Mouse (Mus musculus) bone marrow macrophage, adult 2 months (primary cell): ENCODE measurements around the gene Rbm45. TPM values are rescaled to one million over a fixed set of nuclear protein-coding genes. Genes with fewer than 3 reads are reported as not detected.

Experiments
- H3K27ac ChIP-seq: 2 replicates; pipeline ENCODE4 v1.5.1; 2012; ENCODE audit warnings: low read depth, low read length; ENCODE audit not compliant: insufficient read depth
- H3K4me1 ChIP-seq: 2 replicates; pipeline ENCODE4 v1.6.1; 2012; ENCODE audit warnings: low read length; ENCODE audit not compliant: control insufficient read depth, insufficient read depth
- H3K4me3 ChIP-seq: 2 replicates; pipeline ENCODE4 v1.5.1; 2012; ENCODE audit warnings: mild to moderate bottlenecking, low read length, moderate library complexity; ENCODE audit not compliant: insufficient read depth
- CTCF ChIP-seq: IDR thresholded peaks from 2 replicates; pipeline ENCODE4 v1.5.1; 2012; ENCODE audit warnings: low read depth, mild to moderate bottlenecking, low read length, moderate library complexity
- POLR2A ChIP-seq: IDR thresholded peaks from 2 replicates; pipeline ENCODE4 v1.6.1; 2012; ENCODE audit warnings: mild to moderate bottlenecking, low read depth, low read length, borderline replicate concordance
- polyA plus RNA-seq: library from polyadenylated mRNA; stranded (reverse); fragments of >200 nt; gene quantifications from 2 replicates; pipeline ENCODE4 v1.2.4, GENCODE M21; 2012; ENCODE audit not compliant: missing spikeins, insufficient read depth, insufficient read length

The Rbm45 gene
- polyA plus RNA-seq, 1 experiment = 27.0 TPM

GRCm38 (mm10) chr2:76418142-76418518 lies 48.3 kb downstream of the Rbm45 start:
- H3K4me3 ChIP-seq = no peak overlapping the region
- no peaks in the 10 kb centered on the region for H3K4me1 ChIP-seq
- no peak overlapping the region for H3K27ac ChIP-seq
- TF ChIP-seq CTCF (no peak), POLR2A (no peak)

GRCm38 (mm10) chr2:76421411-76421924 lies 51.7 kb downstream of the Rbm45 start:
- H3K27ac ChIP-seq = no peak overlapping the region
- H3K4me1 ChIP-seq = no peaks in the 10 kb centered on the region
- no peak overlapping the region for H3K4me3 ChIP-seq
- TF ChIP-seq CTCF = no peak
- no peak for TF ChIP-seq POLR2A

DNA sequence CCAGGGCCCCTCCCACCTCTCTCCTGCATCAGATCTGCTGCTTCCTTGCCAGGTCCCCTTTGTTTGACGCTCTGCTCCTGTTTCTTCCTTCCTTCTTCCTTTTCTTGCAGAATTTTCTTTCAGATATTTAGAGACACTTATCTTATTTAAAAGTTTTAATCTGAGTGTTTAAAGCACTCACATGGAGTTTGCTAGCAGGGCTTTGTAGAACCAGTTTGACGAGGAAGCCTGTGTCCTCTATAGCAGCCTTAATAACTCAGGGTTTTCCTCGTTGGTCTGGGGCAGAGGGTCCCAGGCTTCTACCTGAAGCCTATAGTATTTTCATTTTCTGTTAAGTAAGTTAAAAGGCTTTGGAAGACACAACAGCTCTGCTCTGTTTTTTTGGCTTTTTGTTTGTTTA lies 57.0 kb downstream of the Rbm45 start:
- Histone ChIP-seq H3K27ac (no peak overlapping the region), H3K4me1 (no peaks in the 10 kb centered on the region), H3K4me3 (no peak overlapping the region)
- no peak for TF ChIP-seq POLR2A
- no peak for TF ChIP-seq CTCF

- TF ChIP-seq POLR2A (no peak), CTCF (no peak)
- no peak overlapping the region for H3K4me3 ChIP-seq
Measured at GRCm38 (mm10) chr2:76429318-76429717, 59.5 kb downstream of the Rbm45 start.

DNA sequence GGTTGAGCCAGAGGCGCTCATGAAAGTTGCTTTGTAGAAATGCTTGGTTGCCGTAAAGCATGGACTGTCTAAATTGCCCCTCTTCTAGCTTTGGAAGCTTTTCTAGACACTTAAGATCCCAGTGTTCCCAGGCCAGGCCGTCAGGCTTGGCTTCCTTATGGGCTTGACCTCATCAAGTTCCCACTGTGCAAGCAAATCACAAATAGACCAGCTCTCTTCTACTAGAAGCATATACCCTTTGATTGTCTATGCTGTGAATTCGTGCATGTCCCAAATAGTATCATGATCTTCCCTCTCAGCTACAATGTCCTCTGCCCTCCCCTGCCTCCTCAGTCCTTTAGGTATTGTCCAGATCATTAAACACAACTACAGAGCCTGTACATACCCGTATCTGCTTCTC lies 60.1 kb downstream of the Rbm45 start:
- Histone ChIP-seq H3K4me3 (no peak overlapping the region), H3K27ac (no peak overlapping the region), H3K4me1 (no peaks in the 10 kb centered on the region)
- TF ChIP-seq POLR2A (no peak), CTCF (no peak)

More at GRCm38 (mm10) chr2:76429318-76429717, 59.5 kb downstream of the Rbm45 start:
- H3K4me1 ChIP-seq = no peaks in the 10 kb centered on the region
- H3K27ac ChIP-seq = no peak overlapping the region

- no peaks in the 10 kb centered on the region for H3K4me1 ChIP-seq
- no peak for TF ChIP-seq POLR2A
- no peak for TF ChIP-seq CTCF
- H3K4me3 ChIP-seq = no peak overlapping the region
- H3K27ac ChIP-seq = no peak overlapping the region
Measured at GRCm38 (mm10) chr2:76430539-76430938, 60.8 kb downstream of the Rbm45 start.

Other genes with a start within 250 kb of the Rbm45 start
- not detected in 2 replicates for gene Pde11a, start 31.2 kb upstream of the Rbm45 start, polyA plus RNA-seq
- not detected in 2 replicates for gene Cyct, start 9.5 kb upstream of the Rbm45 start, polyA plus RNA-seq
- not detected in 2 replicates for gene Osbpl6, start 36.5 kb downstream of the Rbm45 start, polyA plus RNA-seq